Mouse (Mus musculus): Measurements from ENCODE around the gene Syngap1. TPM values are rescaled to one million over a fixed set of nuclear protein-coding genes. Genes with fewer than 3 reads are reported as not detected.
"Not testable (repeated sequence)": the region's sequence is repeated elsewhere in the genome, so short reads cannot be mapped to it uniquely, and the experiment has no call there.

Syngap1 gene
- 25.9 and 26.7 TPM in 2 replicates for total RNA-seq (2021)
- long read RNA-seq: 0 reads

DNA sequence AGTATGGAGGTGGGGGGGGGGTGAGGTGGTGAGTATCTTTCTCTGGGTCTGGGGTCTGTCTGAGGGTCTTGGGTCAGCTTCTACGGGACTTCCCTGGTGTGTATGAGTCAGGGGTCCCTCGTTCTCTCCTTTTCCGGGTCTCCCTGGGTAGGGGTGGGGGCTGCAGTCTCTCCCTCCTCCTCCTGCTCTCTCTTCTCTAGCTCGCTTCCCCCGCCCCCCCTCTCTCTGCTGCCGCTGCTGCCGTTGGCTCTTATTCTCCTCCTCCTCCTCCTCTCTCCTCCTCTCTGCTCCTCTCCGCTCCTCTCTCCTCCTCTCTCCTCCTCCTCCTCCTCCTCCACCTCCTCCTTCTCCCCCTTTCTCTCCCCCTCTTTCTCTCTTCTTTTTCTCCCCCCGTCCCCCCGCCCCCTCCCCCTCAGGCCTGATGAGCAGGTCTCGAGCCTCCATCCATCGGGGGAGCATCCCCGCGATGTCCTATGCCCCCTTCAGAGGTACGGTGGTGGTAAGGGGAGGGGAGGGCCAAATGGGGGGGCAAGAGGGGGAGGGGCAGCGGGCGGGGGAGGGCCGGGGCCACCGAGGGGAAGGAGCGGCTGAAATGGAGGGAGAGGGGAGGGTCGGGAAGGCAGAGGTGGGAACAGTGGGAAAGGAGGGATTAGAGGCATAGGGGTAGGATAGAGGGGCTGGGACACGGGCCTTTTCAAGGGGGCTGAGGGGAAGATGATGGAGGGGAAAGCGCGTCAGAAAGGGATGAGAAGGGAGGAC lies at the start of gene Syngap1:
TSS of gene Syngap1 (plus strand) at position 223 of the 759 bp plus-strand sequence.
- peak; percentile 49 for DNase-seq

DNA sequence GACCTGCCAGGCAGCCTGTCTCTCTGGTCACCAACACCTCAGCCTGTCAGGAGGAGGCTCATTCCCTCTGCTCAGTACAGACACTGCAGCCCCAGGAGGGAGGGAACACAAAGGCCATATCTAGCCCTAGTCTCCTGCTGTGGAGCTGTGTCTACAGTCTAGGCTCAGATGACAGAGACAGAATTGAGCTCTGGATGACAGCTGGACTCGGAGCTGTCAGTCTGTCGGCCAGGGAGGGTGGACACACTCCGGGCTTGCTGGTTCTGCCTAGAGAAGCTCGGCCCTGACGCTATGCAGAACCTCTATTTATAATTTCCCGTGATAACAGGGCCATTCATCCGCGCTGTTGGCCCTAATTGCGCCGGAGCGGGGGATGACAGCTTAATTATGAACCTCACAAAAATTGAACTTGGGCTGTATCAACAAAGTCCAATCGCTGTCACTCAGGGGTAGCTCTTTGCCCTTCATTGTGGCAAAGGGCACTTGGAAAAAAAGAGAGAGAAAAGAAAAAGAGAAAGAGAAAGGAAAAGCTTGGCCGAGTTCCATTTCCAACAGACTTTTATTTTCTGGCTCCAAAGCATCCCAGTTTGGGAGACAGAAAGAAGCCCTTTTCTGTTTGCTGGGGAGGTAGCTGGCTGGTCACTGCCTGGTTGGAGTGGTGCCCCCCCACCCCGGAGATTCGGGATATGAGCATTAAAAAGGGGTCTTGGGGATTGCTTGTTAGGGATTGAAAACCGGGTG lies 48.2 kb upstream of the Syngap1 start:
- no peak for DNase-seq

DNA sequence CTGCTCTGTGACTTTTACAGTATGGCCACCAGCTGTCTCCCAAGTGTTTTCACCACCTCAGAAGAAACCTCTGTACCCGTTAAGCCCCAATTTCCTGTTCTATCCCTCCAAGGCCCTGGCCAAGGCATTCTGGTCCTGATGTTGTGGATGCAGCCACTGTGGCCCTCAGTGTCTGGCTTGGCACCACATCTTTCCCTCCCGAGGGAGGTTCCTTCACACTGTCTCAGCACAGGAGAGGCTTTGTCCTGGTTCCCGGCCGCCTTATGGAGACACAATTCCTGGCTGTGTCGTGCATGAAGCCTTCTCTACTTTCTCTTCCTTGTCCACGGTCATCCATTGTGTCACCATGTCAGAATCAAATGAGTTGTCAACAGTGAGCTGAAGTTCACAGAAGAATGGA lies 47.6 kb upstream of the Syngap1 start:
- DNase-seq: no peak

GRCm38 (mm10) chr17:26894342-26894741 lies 46.7 kb upstream of the Syngap1 start:
- no peak for DNase-seq

DNA sequence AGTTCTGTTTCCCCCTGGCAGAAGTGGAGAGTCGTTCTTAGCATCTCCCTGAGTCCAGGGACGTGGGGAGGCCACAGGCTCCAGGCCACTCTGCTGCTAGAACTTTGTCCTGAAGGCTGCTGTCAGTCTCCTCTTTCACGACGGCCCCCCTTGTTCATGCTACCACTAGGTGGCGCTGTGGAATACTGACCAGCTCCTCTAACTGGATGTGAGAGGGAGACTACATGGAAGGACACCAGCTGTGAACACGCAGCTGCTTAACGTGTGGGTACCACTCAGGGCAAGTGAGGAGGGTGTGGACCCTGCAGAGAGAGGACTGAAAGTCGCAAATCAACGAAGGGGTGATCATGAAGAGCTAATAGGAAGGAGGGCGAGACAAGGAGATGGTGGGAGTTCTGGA lies 45.5 kb upstream of the Syngap1 start:
- peak; percentile 71 for DNase-seq

GRCm38 (mm10) chr17:26900916-26901315 lies 40.1 kb upstream of the Syngap1 start:
- no peak for DNase-seq

- no peak for DNase-seq
These were observed 36.7 kb upstream of the Syngap1 start for GRCm38 (mm10) chr17:26904320-26904719.

GRCm38 (mm10) chr17:26907506-26907905 lies 33.5 kb upstream of the Syngap1 start:
- DNase-seq: not testable (repeated sequence)

DNA sequence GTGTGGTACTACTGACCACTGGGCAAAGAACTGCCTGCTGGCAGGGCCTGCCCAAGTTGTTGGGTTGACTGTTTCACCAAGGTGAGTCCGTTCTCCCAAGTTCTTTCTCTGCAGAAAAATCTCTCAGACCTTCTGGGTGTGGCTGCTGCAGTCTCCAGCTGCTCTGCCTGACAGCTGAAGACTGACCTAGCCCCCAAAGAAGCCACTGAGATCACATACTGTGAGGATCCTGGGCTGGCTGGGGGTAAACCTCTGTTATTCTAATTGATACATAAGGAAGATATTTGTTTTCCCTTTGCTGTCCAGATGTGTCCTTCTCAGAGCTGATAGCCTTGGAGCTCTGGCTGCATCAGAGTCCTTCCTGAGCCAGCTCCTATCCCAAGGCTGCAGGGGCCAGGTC lies 25.8 kb upstream of the Syngap1 start:
- DNase-seq: no peak

DNA sequence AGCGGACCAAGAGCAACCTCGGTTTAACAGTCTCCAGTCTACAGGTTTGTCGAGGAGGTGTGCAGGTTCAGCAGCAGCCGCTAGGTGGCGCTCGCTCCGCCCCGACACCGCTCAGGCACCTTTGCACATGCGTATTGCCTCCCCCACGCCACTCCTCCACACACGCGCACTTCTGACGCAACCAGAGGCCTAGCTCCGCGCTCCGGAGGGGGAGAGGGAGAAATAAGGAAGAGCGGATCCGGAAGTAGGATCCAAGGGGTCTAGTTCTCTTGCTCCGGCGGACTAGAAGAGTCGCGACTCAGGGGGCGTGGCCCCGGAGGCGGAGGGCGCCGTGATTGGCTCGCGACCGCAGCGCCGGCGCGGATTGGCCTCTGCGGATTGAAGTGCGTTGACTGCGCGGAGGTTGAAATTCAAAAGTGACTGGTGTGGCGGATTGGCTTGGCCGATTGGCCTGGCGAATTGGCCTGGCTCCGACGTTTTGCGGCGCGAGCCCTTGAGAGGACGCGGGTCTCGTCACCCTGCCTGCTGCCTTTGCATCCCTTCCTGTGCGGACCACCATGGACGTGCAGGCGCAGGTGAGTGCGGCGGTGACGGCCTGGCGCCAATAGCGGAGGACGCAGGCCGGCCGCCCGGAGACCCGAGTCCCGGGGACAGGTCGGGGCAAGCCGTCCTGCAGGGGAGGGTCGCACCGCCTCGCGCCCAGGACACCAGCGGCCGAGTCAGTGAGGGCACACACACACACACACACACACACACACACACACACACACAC lies 24.2 kb upstream of the Syngap1 start, which contains the start of gene Kifc5b:
TSS of gene Kifc5b (plus strand) at position 381 of the 772 bp plus-strand sequence.
- peak; percentile 98 for DNase-seq

DNA sequence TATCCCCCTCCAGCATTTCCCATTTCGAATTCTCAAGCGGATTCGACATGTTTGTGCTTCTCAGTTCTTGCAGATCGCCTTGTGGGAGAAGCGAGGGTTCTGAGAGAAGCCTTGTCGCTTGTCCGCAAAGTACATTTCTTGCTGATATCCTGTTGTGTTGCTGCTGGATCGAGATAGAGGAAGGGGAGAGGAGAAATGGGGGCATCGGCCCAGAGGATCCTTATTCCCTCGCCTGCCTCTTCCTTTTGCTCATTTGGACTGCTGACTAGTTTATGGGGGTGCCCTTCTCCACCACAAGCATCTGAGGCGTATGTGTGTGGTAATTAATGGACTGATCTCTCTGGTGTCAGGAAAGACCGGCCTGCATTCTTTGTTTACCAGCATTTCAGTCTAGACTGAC lies 23.5 kb upstream of the Syngap1 start:
- DNase-seq: not testable (repeated sequence)

- no peak for DNase-seq
These were observed 22.7 kb upstream of the Syngap1 start for GRCm38 (mm10) chr17:26918343-26918742.

DNA sequence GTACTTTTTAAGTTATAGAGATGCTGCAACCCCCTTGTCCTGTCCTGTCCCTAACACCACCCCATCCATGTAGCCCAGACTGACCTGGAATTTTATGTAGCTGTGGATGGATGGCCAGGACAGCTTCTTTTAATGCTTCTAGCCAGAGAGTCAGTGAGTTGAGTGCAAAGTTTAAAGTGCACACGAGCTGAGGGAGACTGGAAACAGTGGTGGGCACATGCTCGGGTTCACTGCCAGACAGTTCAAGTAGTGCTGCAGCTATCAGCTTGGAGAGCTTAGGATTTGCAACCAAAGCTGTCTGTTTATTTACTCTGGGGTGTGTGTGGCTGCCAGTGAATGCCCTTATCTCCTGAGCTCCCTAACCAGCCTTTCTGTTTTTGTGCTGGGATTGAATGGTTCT lies 21.5 kb upstream of the Syngap1 start:
- DNase-seq: not testable (repeated sequence)

GRCm38 (mm10) chr17:26922368-26922767 lies 18.7 kb upstream of the Syngap1 start:
- not testable (repeated sequence) for DNase-seq

DNA sequence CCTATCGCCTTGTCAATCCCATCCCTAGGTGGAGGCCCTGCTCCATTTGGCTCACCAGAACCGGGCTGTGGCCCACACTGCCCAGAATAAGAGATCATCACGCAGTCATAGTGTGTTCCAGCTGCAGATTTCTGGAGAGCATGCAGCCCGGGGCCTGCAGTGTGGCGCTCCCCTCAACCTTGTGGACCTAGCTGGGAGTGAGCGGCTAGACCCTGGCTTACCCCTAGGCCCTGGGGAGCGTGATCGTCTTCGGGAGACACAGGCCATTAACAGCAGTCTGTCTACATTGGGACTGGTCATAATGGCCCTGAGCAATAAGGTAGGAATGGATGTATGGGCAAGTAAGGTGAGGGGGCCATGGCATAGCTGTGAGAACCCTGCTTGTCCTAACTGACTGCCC lies 15.6 kb upstream of the Syngap1 start:
- DNase-seq: not testable (repeated sequence)

- DNase-seq: peak; percentile 58
These were observed 9.3 kb upstream of the Syngap1 start for GRCm38 (mm10) chr17:26931795-26932194.

DNA sequence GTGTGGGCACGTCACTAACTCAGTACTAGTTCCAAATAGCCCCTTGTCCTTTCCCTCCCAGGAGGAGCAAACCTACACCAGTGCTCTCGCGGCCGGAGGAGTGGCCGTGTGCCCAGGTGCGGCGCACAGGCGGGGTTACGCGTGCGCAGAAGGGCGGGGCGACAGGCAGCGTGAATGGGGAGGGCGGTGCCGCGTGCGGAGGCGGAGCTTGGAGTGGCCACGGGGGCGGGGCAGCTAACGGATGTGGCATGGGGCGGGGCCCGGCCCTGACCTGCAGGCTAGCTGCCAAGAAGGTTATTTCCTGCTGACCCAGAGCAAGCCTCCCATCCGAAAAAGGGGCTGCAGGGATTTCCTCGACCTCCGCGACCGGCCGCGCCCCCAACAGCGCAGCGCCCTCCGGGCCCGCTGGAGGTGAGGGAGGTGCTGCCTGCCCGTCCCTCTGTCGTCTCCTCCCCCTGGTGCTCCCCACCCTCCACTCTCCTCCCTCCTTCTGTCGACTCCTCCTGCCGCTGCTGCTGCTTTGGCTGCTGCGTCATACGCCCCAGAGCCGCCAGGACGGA lies 8.1 kb upstream of the Syngap1 start, which contains the start of gene Phf1:
TSS of gene Phf1 (plus strand) at position 214 of the 560 bp plus-strand sequence.
- DNase-seq: peak; percentile 100

DNA sequence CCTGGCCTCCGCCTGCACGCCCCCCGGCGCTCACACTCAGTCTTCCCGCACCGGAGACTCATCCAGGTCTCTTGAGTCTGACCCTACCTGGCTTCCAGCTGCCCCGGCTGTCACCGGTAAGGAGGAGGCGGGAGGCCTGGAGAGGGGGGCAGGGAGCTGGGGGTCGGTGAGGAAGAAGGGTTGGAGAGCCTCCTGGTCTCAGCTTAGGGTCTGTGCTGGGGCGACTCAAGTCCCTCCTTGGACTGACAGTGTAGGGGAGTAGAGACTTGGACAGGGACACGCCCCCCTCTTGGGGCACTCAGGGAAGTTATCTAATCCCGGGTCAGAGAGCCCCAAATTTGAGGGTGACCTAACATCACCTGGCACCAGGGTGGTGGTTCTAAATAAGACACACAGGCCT lies 7.6 kb upstream of the Syngap1 start:
- DNase-seq: no peak

GRCm38 (mm10) chr17:26933885-26934827 lies 6.9 kb upstream of the Syngap1 start:
- no peak for DNase-seq

DNA sequence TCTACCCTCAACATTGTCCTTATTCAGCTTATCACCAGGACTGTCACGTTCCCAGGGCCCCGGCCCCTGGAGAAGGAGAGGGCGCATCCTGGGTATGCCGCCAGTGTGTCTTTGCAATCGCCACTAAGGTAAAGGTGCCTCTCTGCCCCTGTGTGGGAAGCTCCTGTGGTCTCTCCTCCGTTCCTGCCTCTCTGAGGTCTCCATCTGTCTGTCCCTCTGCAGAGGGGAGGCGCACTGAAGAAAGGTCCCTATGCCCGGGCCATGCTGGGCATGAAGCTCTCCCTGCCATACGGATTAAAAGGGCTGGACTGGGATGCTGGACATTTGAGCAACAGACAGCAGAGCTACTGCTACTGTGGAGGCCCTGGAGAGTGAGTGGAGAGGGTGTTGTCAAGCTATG lies 6.0 kb upstream of the Syngap1 start:
- no peak for DNase-seq

DNA sequence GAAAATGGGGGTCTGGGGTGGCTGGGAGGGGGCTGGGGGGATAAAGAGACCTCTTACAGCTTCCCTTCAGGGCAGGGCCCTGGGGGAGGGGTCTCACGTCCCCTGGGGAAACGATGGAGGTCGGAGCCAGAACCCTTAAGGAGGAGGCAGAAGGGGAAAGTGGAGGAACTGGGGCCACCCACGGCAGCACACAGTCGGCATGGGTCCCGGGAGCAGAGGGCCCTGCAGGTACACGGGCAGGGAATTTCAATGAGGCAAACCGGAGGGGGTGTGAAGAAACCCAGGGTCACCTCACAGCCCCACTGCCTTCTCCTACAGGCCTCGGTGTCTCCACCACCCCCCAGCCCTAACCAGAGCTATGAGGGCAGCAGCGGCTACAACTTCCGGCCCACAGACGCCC lies 4.6 kb upstream of the Syngap1 start:
- DNase-seq: no peak

Measured in adrenal gland, postnatal 25 days (tissue).